Mouse (Mus musculus) heart, postnatal 25 days (tissue): Measurements from ENCODE around the gene Apba2. TPM values are rescaled to one million over a fixed set of nuclear protein-coding genes. Genes with fewer than 3 reads are reported as not detected.

Experiments used
- DNase-seq: peaks from one replicate; pipeline ENCODE4 v3.0.0; 2022; ENCODE audit warnings: low spot score
- intact Hi-C: fragments of 180-260 bp; cut with DNase I; formaldehyde crosslinking; loops from one replicate; pipeline ENCODE4 v1.15.1; 2025
- total RNA-seq, 2 experiments: library from RNA; stranded (reverse); gene quantifications; 2 replicates each; pipeline ENCODE4 v1.2.3; 2021

Gene Apba2
- total RNA-seq, 2 experiments from 2014 or later = 0.44 to 0.87 TPM

DNA sequence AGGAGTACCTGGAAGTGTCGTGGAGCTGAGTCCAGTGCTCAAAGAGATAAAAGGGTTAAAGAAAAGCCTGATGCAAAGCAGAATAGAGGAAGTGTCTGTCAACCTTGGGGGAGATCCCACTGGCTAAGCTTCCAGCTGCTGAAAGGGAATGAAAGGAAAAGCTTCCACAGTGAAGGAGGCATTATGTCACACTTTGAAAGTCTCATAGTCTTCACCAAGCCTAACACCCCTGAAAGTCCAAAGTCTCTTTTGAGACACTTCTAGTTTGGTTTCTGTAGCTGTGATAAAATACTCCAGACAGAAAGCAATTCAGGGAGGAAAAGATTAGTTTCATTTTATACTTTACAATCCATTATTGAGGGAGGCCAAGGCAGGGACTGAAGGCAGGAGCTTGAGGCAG is 141.4 kb downstream of the Apba2 start:
- intact Hi-C loops = no loop called here
- DNase-seq = no peak

DNA sequence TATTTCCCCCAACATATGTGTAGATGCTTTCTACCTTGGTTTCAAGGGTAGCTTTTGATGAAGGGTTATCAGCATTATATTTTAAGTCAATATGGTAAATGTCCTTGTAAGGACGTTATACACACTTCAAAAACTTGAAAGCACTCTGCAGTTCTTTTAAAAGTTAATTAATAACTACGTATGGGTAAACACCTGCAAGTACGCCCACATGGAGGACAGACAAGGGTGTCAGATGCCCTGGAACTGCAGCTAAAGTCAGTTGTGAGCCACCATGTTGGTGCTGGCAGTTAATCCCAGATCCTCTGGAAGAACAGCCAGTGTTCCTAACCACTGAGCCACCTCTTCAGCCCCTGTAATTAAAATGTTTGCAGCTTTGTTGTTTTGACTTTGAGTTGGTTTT is 144.0 kb downstream of the Apba2 start:
- intact Hi-C loops = no loop called here
- no peak for DNase-seq

DNA sequence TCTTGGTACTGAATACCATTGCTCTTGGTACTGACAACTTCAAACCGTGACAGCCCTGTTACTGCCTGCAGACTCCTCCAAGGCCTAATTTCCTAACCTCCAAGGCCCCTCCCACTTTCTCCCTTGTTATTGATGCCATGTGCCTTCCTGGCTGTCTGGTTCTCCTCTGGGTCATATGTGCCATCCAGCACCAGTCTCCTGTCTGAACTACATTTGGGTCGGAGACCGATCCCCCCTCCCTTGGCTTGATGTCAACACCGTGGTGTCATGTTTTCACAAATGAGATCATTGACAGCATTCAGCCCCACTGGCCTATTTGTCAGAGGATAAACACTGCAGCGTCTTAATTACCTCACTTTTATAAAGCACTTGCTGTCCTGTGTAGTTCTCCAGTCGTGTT is 144.5 kb downstream of the Apba2 start:
- DNase-seq = no peak
- intact Hi-C loops = no loop called here

DNA sequence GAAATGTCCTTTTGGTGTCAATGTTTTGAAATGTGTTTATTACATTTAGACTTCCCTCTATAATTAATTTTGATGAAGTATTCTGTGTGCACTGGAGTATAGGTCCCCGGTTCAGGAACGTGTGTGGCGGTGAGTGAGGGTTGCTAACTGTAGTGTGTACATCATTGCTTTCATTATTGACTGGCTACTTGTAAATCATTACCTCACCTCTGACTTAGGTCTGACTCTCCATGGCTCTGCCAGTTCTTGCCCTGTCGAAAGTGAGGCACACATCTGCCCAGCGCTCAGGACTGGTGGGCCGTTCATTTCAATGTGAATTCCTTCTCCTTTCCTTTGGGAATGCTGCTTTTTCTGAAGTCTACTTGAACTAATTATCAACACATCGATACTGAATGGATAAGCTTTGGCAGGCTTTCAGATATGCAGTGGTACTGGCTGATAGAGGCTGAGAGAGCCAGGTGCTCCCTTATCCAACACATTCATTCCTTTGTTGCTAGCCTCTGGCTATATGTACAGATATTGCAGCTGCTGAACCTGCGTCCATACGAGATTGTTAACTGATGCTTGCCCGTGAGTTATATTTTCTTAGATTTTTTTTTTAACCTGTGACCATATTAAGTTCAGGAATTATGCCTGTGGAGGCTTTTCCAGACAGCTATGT is 147.6 kb downstream of the Apba2 start:
- DNase-seq = no peak
- intact Hi-C loops = no loop called here

DNA sequence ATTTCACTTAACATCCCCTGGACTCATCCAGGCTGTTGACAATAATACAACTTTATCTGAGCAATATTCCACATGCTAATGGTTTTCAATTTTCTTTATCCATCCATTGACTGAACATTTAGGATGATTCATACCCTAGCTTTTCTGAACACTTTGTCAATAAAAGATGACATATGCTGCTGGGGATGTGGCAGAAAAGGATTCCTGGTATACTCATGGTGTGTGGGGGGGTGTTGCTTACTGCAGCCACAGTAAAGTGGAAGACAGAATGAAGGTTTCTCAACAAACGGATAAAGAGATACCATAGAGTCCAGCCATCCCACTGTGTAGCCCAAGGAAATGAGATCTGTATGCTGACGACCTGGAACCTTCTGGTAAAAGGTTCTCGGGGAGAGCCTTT is 150.5 kb downstream of the Apba2 start:
- intact Hi-C loops = no loop called here

DNA sequence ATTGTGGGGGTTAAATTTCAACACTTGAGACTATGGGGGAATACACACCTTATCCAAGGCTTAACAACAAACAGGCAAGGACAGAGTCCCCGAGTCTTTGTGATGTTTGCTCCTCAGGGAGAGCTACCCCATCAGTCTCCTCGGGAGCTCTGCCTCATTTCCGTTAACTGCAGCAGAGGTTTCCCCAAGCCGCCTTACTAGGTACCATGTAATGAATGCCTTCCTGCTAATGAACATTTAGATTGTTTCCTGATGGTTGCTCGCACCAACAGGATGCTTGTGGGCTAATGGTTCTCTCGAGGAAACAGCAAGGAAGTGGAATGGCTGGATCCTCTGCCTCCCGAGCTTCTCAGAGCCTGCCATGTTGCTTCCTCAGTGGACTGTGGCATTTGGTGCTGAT is 155.3 kb downstream of the Apba2 start:
- DNase-seq = no peak
- intact Hi-C loops = no loop called here

More for the DNA sequence above, 150.5 kb downstream of the Apba2 start:
- no peak for DNase-seq

DNA sequence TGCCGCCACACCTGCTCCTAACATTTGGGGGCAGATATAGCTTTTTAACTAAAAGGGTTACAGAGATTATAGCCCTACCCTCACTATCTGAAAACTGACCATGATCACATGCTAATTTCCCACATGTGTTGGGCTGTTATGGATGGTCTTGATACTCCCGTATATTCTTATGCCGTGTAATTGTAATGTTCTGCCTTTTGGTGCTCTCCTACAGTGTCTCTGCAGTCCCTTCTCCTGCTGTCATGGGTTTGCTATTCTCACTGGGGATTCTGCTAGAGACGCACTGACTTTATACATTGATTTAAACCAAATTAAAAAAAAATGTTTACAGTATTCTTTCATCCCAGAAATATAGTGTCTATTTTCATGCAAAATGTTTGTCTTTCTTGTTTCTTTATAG is 157.4 kb downstream of the Apba2 start:
- no peak for DNase-seq
- intact Hi-C loops = no loop called here

DNA sequence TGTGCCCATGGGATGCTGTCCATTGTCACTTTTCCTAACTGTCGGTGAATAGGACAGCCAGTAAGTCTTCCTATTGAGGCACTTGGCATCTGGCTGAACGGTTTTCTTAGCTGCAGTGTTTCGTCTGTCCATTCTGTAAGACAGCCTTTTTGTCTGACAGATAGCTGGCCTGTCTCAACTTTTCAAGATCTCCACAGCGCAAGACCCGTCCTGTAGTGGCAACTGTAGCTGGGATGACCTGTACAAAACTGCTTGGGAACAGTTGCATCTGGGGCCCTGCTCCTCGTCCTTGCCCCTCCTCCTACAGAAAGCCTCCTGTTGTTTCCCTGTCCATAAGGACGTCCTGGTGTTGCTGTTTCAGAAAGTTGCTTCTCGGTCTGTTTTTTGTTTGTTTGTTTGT is 157.8 kb downstream of the Apba2 start:
- DNase-seq = no peak
- intact Hi-C loops = no loop called here

DNA sequence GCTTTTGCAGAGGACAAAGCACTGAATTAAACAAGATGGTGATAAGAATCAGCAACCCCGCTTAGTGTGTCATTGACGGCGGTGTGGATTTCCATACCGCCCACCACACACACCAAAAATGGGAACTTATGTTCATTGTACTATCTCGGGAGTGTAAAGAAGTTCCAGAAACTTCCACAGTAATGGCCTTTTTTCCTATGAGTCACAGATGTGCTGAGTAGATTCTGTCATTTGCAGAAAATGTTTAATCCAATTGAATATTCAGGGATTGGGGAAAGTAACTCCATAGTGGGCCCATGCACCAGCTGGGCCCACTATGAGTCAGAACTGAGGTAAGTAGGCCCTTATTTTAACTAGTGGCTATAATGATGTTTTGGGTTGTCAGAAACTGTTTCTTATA is 161.0 kb downstream of the Apba2 start:
- intact Hi-C loops = no loop called here
- DNase-seq = no peak

DNA sequence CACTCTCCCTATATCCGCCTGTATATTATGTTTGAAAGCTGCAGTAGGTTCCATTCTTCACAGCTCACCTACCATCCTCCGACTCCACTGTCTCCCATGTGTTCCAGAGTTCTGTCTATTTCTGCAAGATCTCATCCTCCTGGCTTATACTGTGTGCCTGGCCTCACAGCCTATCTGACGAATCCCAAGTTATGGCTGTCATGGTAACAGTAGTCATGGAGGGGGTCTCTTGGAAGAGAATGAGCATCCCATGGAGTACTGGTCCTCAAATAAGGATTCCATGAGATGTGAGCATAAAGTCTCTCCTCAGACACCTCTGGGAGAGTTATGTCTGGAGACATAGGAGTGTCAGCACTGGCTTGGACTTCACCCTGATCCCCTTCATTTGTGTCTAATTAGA is 162.1 kb downstream of the Apba2 start:
- intact Hi-C loops = no loop called here
- DNase-seq = no peak

DNA sequence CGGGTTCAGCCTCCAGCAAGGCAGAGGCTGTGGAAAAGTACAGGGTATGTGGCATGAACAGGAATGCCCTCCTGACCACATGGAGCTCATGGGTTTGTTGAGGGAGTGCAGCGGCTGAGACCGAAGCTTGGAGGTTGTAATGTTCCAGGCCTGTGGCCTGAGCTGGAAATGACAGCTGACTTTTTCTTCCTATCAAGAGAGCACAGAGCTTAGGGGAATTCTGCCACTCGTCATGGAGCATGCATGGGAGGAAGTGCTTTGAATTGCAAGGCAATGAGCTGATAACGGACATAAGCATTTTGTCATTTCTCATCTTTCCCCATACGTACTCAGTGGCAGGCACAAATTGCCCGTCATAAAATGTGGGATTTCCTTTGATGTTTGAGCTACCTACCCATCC is 163.6 kb downstream of the Apba2 start:
- intact Hi-C loops = no loop called here
- no peak for DNase-seq

DNA sequence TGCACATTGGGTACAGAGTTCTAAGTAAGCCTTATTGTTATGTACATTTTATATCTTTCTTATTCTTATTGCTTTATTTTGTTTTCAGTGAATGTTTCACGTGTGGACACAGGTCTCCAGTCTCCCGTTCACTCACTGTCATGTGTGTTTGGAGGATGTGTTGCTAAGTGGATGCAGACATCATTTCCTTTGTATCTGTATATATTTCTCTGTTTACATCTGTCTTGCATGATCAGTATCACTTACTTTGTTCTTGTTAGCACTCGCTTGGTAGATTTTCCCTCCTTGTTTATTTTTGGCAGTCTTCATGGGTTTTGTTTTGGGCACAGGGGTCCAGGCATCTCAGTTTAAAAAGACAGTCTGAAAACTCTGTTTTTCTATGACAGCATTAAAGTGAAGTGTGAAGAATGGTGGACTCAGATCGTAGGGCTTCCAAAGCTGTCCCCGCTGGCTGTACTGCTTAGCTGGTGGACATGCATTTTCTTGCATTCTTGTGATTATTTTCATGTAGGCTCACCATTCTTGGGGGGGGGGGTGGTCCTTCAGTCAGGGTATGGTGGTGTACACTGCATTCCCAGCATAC is 164.3 kb downstream of the Apba2 start:
- intact Hi-C loops = no loop called here

DNA sequence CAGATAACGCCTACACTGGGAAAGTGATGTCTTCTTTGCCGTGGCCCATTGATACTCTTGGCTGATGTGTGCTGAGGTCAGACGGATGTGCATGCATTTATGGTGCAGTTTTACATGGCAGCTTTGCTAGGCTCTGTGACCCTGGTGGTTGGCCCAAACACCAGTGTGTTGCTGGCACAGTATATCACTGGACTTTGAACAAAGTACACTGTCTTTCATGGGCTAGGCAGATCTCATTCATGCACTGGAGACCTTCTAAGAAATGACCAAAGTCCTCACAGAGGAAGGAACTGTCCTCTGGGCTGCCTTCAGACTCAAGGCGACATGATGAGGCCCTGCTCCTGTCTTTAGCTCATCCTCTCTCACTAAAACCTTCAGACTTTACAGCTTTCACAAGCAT is 166.5 kb downstream of the Apba2 start:
- no peak for DNase-seq
- intact Hi-C loops = no loop called here

More for the DNA sequence above, 164.3 kb downstream of the Apba2 start:
- no peak for DNase-seq

DNA sequence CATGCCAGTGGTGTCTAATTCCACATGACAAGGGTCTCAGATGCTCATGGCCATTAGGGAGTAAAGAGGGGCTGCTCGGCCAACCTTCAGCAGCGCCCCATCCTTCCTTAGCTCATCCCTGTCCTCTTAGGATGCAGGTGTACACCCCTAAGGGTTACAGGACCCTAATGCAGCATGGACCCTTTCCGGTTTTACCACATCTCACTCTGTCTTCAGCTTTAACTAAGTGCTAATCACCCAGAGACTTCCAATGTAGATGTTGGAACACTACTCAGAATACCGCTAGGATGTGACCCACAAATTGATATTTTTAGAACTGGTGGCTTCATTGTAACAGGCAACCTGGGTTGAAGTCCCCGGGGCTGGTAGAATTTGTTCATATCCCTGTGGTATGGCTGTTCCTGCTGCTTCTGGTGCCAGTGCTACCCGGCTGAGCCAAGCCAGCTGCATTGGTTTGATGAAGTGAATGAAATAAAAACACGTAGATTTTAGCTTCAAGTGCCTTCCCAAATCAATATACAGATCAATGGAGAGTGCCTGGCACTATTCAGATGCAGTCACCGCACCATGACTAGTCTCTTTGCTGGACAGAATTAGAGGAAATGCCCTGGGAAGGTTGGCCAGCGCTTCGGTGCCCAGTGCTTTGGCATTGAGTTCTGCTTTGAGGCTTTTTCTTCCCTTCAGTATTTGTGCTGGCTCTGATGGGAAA is 178.4 kb downstream of the Apba2 start:
- intact Hi-C loops = no loop called here
- DNase-seq = no peak

DNA sequence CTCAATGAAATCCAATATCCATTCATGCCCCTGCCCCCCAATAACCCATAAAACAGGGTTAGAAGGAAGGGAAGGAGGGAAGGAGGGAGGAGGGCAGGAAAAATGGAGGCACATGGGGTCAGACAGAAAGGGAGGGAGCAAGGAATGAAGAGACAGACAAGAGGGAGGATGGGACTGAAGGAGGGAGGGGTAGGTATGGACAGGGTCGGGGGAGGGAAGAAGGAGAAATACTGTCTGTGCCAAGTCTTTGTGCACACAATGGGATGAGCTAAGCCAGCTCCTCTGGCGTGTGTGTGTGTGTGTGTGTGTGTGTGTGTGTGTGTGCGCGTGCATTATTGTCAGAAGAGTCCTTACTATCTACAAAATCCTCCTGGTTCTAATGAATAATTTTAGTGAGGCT is 183.4 kb downstream of the Apba2 start:
- no peak for DNase-seq
- intact Hi-C loops = no loop called here

DNA sequence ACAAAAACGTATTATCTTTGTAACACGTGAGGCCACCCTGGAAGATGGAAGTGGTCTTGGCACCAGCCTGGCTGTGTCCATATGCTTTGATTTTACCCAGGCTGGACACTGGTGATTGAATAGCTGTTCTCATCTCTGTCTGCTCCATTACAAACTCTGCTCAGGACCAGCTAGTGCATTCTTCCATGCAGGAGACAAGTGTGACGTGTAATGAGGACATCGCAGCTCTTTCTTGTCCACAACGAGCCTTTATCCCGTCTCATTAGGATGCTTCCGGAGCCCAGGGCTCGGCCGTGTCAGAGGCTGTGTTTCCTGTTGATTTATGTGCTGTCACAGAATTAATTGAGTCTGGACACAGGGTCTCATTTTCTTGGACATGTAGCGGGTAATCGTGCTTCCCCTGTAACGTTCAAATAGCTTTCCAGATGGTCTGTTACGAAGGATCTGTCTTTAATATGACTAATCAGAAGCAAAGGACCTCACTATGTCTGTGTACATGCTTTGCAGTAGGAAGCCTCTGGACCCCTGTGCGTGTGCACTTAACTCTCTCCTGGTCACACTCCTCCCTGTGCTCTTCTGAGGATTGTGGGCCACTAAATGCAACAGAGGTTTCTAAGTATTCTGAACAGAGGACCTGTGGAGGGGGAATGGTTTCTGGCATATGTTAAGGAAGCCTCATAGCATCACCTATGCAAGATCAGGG is 186.8 kb downstream of the Apba2 start:
- intact Hi-C loops = no loop called here
- DNase-seq = no peak

DNA sequence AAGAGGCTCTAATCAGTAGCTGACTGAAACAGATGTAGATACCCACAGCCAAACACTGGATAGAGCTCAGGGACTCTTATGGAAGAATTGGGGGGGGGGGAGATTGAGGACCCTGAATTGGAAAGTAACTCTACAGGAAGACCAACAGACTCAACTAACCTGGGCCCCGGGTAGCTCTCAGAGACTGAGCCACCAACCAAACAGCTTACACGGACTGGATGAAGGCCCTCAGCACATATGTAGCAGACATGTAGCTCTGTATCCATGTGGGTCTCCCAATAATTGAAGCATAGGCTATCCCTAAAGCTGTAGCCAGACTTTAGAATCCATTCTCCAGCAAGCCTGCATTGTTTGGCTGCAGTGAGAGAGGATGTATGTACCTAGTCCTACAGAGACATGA is 190.3 kb downstream of the Apba2 start:
- intact Hi-C loops = no loop called here

DNA sequence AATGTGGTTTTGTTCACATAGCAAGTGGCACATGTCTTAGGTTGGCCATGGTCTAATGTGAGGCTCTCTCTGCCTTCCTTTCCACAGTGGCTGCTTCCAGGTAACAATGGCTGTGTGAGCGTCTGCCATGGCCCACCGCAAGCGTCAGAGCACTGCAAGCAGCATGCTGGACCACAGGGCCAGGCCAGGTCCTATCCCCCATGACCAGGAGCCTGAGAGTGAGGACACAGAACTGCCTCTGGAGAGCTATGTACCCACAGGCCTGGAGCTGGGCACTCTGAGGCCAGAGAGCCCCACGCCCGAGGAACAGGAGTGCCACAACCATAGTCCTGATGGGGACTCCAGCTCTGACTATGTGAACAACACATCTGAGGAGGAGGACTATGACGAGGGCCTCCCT is 193.4 kb downstream of the Apba2 start:
- intact Hi-C loops = no loop called here
- no peak for DNase-seq

More for the DNA sequence above, 190.3 kb downstream of the Apba2 start:
- DNase-seq = no peak

DNA sequence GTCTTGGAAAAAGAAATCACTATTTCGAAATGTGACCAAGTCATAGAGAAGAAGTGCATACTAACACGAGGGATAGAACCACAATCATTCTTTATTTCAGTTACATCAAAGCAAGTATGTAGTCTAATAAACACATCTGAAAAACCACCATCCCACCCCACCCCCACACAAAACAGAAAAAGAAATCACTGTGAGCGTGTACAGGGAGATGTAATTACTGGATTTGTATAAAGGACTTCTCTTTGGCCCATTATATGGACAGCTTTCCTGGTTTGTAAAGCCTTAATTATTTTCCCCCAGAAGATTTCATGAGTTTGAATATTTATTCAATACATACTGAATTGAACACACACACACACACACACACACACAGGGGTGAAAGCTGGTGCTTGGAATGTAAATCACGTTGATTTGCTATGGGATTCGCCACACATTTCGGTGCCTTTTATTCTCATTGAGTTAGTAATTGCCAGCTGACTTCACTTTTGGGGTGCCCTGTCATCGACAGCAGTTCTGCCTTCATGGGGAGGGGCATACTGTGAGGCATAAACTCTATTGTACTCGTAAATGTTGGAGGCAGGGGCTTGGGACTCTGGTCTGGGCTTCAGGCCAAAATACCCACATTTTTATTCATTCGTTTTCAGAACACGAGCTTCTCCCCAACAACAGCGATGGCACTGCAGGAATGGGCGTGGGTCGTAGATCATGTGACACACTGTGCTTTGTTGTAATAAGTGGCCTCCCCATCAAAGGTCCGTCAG is 195.2 kb downstream of the Apba2 start:
- intact Hi-C loops = no loop called here
- no peak for DNase-seq

DNA sequence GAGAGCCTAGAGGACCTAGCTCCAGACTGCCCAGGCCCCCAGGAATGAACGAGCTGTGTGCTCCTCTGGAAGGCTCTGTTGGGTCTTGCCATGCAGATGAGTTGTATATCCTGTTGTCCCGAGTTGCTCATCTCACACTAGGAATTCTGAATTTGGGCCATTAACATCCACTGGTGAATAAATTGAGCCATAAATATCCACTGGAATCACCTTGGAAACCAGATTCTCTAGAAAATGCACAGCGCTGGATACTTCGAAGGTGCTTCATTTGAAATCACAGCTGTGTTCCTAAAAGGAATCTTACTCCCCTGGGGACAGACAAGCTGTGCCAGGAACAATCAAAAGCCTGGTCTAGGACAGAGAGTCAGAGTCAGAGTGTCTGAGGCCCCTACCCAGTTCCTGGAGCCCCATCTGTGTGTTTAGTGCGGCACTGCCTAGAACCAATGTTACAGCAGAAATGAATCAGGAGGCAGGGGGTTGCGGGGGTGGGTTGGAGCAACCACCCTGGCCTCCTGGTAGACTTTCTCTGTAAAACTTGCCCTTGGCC is 196.4 kb downstream of the Apba2 start:
- no peak for DNase-seq
- intact Hi-C loops = no loop called here
